Mouse (Mus musculus): Measurements from ENCODE around the gene Fkbp5.
A peak's percentile ranks its signal among the peaks of the same experiment; 100 is the strongest.
"Not testable (repeated sequence)": the region's sequence is repeated elsewhere in the genome, so short reads cannot be mapped to it uniquely, and the experiment has no call there.

The Fkbp5 gene

DNA sequence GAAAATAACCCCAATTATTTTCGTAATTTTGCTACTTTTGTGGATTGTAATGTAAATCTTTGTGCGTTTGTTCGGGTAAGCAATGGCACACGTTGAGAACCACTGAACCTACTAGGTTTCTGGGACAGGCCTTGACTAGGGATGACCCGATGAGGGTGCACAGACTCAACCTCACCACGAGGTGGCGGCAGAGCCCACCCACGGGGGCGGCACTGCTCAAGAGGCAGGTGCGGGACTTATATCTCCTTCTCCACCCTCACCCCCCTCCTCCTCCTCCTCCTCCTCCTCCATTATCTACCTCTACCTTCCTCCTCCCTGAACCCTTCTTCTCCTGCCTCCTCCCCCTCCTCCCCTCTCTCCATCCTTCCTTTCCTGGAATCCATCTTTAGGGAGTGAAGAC is 143.5 kb downstream of the Fkbp5 start:
- peak; percentile 55 to 80 for DNase-seq (ENCODE audit: low spot score in 2 of 2)

DNA sequence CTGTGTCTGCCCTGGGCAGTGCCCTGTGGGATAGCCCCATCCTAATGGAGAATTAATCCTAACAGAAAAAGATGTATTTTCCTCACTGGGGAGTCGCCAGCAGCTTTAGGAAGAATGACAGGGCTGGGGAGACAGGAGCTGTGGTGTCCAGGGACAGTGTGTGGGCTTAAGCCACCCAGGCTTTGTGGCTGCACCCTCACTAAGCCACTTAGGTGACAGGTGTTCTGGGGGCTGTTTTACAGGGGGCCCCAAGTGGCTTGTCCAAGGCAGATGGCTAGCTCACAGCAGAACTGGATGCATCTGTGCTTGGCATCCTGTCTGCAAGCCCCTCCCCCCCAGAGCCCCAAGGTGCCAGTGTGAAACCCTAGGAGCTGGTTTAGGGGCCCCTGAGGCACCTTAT is 145.4 kb downstream of the Fkbp5 start:
- no peak for DNase-seq (ENCODE audit: low spot score in 2 of 2)

DNA sequence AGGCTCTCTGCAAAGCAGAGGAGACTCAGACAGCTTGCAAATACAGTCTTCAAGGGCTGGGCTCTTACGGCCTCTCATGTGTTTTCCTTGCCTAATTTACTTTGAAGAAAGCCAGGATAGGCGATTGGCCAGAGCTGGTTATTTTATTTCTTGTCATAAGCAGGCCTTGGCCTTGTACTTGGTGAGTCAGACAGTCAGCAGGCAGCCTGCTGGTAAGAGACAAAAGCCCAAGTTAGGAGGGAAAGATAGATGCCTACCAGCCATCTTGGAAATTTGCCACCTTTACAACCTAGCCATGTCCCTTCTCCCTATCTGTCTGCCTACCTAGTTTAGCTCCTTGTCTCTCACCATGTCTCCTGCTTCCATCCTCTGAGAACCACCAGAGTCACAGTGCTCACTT is 146.0 kb downstream of the Fkbp5 start:
- DNase-seq (ENCODE audit: low spot score in 2 of 2): no peak

DNA sequence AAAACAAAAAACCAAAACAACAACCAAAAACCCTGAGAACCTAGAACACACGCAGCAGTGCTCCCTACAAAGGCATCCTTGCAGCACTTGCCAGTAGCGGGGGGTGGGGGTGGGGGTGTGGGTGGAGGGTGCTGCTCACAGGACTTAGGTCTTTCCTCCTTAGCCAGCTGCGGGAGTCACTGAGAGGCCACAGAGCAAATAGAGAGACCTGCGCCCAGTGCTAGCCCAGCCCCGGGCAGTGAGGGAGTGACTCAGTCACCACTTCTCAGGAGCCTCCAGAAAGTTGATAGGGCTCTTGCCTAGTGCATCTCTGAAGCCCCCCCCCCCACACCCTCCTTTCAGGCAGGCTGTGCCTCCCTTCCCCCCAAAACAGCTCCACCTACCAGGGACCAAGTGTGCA is 148.3 kb downstream of the Fkbp5 start:
- no peak for DNase-seq (ENCODE audit: low spot score in 2 of 2)

DNA sequence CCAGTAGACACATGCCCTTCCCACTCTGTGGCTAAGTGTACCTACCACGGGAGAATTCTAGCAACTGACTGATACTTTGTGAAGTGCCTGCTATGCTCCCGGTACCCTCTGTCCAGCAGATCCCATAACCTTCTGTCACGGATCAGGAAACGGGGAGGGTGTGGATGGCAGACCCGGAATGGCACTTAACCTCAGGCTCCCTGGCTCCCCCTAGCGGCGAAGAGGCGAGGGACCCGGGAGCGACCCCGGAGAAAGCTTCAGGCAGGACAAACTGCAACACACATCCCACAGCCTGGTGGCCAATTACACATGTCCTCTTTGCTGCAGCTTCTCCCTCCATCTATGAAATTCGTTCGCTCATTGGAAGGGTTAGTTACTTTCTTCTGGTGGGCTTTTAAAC is 148.9 kb downstream of the Fkbp5 start:
- peak; percentile 75 to 88 for DNase-seq (ENCODE audit: low spot score in 2 of 2)

DNA sequence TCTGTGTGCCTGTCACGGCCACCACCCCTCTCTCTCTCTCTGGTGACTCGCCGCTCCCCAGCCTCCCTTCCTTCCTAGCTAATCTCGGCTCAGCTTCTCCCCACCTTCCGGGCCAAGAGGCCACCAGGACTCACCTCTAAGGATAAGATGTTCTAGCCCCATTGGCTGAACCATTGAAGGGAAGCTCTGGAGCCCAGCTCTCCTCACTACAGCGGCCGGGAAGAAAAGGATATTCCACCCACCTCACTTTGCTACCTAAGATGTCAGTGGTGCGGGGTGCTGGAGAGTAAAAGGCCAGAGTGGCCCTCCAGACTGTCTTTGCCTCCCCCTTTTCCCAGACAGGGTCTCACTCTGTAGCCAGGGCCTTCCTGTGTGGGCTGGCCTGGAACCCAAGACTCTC is 152.2 kb downstream of the Fkbp5 start, which contains the start of gene Tulp1:
Gene Tulp1, minus strand, starts transcription at position 101 of the 400 bp plus-strand sequence.
- no peak for DNase-seq (ENCODE audit: low spot score in 2 of 2)

DNA sequence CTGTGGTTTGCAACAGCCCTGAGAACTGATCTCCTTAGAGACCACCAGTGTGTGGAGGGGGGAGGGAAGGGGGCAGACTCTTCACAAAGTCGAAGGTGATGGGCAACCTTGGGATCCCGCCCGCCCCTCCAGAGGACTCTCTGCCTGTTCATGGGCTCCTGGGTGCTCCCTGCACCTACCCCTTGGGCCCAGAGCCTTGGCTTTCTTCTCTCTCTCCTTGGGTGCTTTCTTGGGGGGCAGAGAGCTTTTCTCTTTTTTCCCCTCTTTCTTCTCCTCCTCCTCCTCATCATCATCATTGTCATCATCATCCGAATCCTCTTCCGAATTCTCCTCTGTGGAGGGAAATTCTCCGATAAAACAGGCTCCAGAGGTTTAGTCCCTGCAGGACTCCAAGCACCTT is 153.8 kb downstream of the Fkbp5 start:
- no peak for DNase-seq (ENCODE audit: low spot score in 2 of 2)

DNA sequence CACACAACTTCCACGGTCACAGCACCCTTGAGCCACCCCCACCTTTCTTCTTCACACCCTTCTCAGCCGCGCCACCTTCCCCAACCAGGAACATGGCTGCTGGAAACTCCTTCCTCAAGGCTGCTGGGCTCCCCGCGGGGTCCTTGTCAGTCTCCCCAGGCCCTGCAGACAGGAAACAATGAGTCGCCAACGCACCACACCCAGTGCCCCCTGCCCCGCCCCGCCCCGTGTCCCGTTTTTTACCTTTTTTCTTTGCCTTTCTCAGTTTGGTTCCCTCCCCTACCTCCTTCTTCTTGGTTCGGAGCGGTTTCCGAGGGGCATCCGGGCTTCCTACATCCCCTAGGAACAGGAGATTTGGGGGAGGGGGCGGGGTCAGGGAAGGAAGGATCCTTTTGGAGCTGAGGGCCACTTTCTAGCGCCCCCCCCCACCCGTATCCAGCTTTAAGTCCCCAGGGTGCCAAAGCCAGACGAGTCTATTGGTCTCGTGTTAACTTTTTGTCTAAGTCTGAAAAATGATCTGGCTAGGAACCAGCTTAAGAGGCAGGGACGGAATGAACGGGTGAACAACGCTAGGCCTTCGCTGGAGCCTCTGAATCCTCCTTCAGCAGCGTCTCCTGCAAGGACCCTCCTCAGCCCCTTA is 154.6 kb downstream of the Fkbp5 start:
- DNase-seq (ENCODE audit: low spot score in 2 of 2): no peak

DNA sequence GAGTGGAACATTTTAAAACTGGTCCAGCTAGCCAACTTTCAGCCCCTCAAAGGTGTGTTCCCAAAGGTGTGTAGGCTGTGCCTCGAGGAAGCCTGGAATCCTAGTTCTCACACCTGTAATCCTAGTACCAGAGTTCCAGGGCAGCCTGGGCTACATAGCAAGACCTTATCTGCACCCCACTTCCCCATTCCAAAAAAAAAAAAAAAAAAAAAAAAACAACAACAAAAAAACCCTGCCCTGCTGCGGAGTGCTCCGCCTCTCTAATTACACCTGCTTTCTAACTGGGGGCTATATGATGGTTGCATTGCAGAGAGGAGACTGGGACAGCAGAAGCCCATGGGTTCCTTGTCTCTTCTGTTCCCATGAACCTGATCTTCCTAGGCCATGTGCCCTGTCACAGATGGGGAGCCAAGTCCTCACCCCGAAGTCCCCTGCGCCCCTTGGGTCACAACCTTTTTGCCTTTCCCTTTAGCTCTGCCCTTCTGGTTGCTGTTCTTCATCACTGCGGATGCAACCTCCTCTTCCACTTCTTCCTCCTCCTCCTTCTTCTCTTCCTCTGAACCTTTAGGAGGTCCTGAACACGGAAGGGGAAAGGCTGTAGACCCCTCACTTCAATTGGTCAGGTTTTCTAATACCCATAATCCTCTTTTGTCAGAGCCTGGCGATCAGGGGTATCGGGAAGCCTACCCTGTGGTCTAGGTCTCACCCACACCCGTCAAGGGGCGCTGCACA is 155.2 kb downstream of the Fkbp5 start:
- DNase-seq (ENCODE audit: low spot score in 2 of 2): no peak

DNA sequence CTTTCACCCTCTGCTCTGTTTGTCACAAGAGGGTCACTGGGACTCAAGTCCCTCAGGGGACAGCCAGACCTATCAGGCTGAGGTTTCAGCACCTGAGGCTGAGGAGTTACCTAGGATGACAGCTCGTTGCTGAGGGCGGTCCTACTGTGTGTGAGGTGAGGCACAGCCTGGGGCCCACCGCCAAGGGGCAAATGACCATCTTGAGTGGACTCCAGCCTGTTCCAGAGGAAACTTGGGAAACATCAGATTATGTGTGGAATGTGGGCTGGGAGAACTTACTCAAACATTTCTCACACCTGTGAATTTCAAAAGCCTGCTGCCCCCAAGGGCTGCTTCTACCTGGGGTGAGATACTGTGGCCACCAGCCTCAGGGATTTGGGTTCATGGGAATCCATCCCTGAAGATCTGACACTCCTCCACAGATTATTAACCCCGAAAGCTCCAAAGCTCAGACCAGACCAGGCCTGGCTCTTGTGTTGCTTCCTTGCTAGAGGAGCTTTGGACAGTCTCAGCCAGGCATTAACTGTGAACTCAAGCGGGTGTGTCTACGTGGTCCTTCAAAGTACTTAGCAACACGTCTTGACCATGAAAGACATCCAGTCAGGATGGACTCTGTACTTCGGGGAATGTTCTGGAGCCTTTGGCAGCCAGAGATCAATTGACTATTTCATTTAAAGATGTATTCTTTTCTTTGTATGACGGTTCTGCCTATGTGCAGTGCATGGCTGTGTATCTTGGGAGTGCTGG is 156.6 kb downstream of the Fkbp5 start:
- no peak for DNase-seq (ENCODE audit: low spot score in 2 of 2)

DNA sequence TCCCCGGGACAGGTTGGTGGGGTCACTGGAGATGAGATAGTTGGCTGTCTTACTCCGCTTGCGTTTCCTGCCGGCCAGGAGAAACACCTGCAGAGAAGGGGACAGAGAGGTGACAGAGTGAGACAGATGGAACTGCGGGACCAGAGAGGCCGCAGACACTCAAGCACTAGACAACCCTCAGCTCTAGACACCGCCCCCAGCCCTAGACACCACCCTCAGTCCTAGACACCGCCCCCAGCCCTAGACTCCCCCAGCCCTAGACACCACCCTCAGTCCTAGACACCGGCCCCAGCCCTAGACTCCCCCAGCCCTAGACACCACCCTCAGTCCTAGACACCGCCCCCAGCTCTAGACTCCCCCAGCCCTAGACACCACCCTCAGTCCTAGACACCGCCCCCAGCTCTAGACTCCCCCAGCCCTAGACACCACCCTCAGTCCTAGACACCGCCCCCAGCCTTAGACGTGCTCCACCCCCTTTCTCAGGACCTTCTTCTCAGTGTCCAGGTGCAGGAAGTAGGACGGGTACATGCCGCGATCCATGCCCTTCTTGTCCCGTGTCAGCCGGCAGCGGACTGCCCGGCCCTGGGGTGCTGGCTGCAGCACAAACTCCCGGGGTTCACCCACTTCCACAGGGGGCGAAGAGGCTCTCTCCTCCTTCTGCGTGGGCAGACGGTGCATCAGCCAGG is 158.6 kb downstream of the Fkbp5 start:
- DNase-seq (ENCODE audit: low spot score in 2 of 2): not testable (repeated sequence)

DNA sequence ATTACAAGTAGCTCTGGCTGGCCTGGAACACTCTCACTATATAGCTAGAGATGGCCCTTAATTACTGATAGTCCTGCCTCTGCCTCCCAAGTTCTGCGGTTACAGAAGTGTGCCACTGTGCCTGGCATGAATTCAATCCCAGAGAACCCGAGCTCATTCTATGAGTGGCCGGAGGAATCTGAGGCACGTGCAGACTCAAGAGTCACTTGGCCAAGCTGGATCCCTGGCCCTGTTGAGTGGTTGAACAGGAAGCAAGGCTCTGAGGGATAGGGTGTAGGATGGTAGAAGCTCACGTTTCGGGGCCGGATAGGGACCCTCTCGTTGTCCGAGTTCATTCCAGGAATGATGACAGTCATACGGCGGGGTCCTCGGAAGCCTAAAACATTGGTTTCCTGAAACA is 161.5 kb downstream of the Fkbp5 start:
- no peak for DNase-seq (ENCODE audit: low spot score in 2 of 2)

DNA sequence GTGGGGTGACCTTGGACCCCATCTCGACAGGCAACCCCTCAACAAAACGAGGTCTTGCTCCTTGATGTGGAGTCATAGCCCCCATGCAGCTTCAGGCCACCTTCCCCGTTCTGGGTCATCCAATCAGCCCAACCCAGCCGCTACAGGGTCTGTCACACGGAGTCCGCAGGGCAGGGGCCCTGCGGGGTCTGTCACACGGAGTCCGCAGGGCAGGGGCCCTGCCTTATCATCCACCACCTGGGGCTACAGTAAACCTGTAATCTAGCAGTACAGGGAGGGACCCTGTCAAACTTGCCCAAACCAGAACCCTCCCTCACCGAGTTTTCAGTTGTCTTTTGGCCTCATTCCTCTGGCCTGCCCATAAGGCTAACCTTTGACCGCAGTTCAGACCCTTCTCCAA is 165.3 kb downstream of the Fkbp5 start:
- peak; percentile 24 to 51 for DNase-seq (ENCODE audit: low spot score in 2 of 2)

DNA sequence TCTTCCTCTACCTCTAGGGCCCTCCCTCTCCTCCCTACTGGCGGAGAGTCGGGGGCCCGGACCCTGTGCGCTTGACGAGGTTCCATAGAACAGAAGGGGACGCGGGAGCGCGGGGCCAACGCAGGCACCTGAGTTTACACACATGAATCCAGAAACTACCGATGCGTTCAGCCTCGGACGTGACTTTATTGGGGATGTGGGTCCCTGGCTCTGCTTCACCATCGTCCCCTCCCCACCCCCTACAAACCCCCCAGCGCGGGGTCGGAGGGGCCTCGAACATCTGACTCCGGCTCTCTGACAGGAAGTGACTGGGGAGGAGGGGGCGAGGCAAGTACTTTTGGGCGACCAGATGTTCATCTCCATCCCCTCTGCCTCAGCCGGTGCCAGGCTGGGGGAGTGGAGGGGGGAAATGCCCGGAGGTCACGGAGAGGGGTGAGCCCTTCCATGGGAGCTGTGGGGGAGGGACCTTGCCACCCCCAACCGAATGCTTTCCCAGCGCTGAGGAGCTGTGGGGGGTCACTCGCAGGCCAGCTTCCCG is 165.9 kb downstream of the Fkbp5 start:
- peak; percentile 33 to 37 for DNase-seq (ENCODE audit: low spot score in 2 of 2)

DNA sequence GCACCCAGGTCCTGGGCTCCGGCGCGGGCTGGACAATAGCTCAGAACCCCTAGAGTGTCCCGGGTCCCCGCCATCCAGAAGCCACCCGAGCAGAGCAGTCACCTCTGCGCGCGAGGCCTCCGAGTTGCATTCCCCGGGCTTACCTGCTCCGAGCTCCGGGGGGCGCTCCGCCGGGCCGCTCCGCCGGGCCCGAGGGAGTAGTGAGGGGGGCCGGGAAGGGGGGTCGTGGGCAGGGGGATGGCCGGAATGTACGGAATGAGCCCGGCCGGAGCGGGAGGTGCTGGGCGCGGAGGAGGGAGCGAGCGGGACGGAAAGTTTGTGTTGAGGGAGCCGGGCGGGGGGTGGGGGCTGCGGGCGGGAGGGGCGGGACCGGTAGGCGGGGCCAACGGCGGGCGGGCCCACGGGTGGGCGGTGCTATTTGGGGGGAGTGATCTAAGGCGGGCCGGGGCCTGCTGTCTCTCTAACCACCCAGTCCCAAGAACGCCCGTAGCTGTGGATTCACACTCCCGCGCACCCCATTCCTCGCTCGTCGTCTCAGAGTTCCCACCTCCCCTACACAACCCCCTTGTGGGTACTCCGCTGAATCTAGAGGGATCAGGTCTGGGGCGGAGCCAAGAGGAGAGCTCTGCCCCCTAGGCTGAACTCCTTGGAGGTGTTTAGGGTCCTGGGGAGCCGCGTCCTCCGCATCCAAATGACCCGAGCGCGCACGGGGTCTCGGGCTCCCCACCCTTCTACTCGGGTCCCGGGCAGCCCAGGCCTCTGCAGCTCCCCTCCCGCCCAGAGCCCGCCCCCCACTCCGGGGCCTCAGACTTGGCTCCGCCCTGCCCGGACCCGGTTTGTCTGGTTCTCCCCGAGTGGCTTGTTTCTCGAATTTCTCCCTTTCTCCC is 166.6 kb downstream of the Fkbp5 start, which contains the start of gene Tead3:
Gene Tead3, minus strand, starts transcription at position 352 of the 887 bp plus-strand sequence.
- peak; percentile 68 to 83 for DNase-seq (ENCODE audit: low spot score in 2 of 2)

DNA sequence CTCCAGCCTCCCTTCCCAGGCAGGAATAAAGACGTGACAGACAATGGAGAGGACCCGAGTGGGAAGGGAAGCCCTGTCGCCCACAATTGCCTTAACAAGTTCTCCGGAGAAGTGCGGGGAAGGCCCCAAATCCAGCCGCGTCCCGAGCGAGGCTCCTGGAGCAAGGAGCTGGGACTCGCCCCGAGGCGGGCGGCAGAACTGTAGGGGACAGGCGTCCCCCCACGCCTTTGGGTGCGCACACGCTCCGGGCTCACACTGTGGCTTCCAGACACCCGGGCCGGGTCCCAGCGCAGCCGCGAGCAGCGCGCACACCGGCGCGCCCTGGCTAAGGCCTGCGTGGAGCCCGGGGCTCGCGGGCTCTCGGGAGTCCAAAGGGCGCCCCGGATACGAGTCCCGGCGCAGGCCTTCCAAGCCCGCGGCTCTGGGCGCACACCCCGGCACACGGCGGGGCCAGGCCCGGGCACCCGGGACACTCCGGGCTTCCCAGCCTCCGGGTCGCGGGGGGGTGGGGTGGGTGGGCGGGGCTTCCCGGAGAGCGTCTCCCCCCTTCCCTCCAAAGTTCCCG is 167.3 kb downstream of the Fkbp5 start:
- peak; percentile 45 to 47 for DNase-seq (ENCODE audit: low spot score in 2 of 2)

DNA sequence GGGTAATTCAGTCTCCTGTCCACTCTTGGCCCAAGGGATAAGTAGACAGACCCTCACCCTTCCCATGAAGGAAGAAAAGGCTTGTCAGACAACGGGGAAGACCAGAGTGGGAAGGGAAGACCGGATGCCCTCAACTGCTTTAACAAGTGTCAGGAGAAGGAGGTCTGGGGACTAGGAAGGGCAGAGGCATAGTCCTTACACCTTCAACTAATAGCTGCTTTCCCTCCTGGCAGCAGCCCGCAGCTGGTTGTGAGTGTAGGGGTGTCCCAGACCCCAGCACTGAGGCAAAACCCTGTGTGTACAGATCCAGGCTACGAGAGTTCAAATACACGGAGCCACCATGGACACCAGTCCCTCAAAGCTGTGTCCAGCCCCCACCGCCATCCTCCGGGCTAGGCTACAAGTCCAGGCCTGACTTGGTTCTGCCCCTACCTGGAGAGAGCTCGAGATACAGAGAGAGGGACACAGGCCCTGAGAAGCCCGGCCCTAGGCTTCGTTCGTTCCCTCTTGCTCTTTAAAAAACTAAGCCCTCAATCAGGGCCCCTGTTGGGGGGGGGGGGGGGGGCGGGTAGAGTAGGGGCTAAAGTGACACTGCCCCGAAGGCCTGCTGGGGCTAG is 168.0 kb downstream of the Fkbp5 start:
- no peak for DNase-seq (ENCODE audit: low spot score in 2 of 2)
